Mouse (Mus musculus): ENCODE measurements at regions not wholly inside any gene's neighbourhood (a gene's known extent, or its start where the extent isn't known, plus 50 kb on each side); places are given as distances from the start of the nearest gene placed in this dataset.

DNA sequence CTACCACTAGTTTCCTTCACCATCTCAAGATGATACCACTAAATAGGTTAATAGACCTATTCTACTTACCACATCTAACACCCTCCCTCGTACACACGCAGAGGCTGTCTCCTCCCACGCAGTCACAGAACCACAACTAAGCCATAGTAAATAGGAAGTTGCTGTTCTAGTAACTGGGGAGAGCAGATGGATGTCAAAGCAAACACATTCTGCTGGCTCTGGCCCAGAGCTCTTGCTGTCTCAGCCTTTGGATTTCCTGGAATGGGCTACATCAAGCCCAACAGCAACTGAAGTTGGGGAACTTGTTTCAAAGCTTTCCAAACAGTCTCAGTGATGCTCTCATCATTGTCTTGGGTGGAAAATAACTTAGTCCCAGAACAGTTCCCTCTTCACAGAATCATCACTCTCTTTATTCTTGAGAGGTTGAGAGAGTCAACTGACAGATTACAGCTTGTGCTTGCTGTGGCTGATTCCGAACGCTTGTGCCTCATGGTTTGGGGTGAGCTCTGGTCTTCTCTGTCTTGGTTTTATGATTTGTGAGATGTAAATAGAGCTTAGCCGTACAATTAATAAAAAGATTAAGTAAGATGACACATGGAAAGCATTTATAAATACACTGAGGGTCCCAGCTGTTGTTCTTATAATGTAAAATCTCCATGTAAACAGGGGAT, 538.5 kb upstream of the Klf4 start:
- no peaks in the 10 kb centered on the region for H3K27me3 ChIP-seq (replicated peaks; ENCODE audit: control insufficient read depth, insufficient read depth, low read length)
- no peaks in the 10 kb centered on the region for H3K36me3 ChIP-seq (ENCODE audit: control insufficient read depth, insufficient read depth, low read length)
- no peak overlapping the region for H3K4me3 ChIP-seq (ENCODE audit: low read depth, low read length)
- H3K4me1 ChIP-seq (ENCODE audit: control insufficient read depth, insufficient read depth, low read length) = no peaks in the 10 kb centered on the region
- no peak overlapping the region for H3K4me2 ChIP-seq (ENCODE audit: low read depth, low read length)
- no peak overlapping the region for H3K27ac ChIP-seq (replicated peaks; ENCODE audit: low read depth, low read length)
- WGBS = 76% methylated on average over 6 of the region's 6 CpGs
- DNase-seq (ENCODE audit: low spot score) = peak; percentile 54
- H3K9ac ChIP-seq (ENCODE audit: low read depth, low read length) = no peak overlapping the region
- no peak; the same call in 1 of the 2 replicates for ATAC-seq (ENCODE audit: low read depth)
- H3K9me3 ChIP-seq (ENCODE audit: control insufficient read depth, low read length) = no peaks in the 10 kb centered on the region

- no peak overlapping the region for H3K9ac ChIP-seq (ENCODE audit: low read depth, low read length)
- no peak for DNase-seq (ENCODE audit: low spot score)
- no peaks in the 10 kb centered on the region for H3K36me3 ChIP-seq (ENCODE audit: control insufficient read depth, insufficient read depth, low read length)
- no peak overlapping the region for H3K27ac ChIP-seq (replicated peaks; ENCODE audit: low read depth, low read length)
- no peaks in the 10 kb centered on the region for H3K9me3 ChIP-seq (ENCODE audit: control insufficient read depth, low read length)
- H3K27me3 ChIP-seq (replicated peaks; ENCODE audit: control insufficient read depth, insufficient read depth, low read length) = no peaks in the 10 kb centered on the region
- ATAC-seq (ENCODE audit: low read depth) = no peak
- no peaks in the 10 kb centered on the region for H3K4me1 ChIP-seq (ENCODE audit: control insufficient read depth, insufficient read depth, low read length)
- 93% methylated on average over 4 of the region's 4 CpGs for WGBS
- H3K4me3 ChIP-seq (ENCODE audit: low read depth, low read length) = no peak overlapping the region
- H3K4me2 ChIP-seq (ENCODE audit: low read depth, low read length) = no peak overlapping the region
Measured at GRCm38 (mm10) chr4:56068859-56069258, 536.6 kb upstream of the Klf4 start.

DNA sequence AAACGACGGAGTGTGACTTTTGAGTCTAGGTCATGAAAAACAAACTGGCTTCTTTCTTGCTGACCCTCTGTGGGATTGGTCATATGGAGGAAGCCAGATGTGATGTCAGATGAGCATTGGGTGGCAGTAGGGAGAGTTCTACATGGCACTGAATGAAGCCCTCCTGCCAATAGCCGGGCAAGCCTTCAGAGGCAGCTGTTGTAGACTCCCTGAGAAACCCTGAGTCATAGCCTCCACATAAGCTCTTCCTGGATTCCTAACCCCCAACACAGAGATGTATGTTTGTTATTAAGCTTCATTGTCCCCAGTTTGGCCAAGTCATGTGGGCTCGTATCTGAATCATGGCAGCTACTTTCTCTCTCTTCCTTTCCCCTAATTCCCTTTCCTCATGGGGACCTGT, 532.4 kb upstream of the Klf4 start:
- no peaks in the 10 kb centered on the region for H3K4me1 ChIP-seq (ENCODE audit: control insufficient read depth, insufficient read depth, low read length)
- DNase-seq (ENCODE audit: low spot score) (no peak), ATAC-seq (ENCODE audit: low read depth) (no peak)
- 90% methylated on average over 4 of the region's 4 CpGs for WGBS
- H3K9me3 ChIP-seq (ENCODE audit: control insufficient read depth, low read length) = no peaks in the 10 kb centered on the region
- no peaks in the 10 kb centered on the region for H3K27me3 ChIP-seq (replicated peaks; ENCODE audit: control insufficient read depth, insufficient read depth, low read length)
- no peak overlapping the region for H3K27ac ChIP-seq (replicated peaks; ENCODE audit: low read depth, low read length)
- no peak overlapping the region for H3K4me2 ChIP-seq (ENCODE audit: low read depth, low read length)
- no peak overlapping the region for H3K9ac ChIP-seq (ENCODE audit: low read depth, low read length)
- H3K4me3 ChIP-seq (ENCODE audit: low read depth, low read length) = no peak overlapping the region
- no peaks in the 10 kb centered on the region for H3K36me3 ChIP-seq (ENCODE audit: control insufficient read depth, insufficient read depth, low read length)

GRCm38 (mm10) chr4:56051792-56052380, 519.6 kb upstream of the Klf4 start:
- no peak overlapping the region for H3K4me2 ChIP-seq (ENCODE audit: low read depth, low read length)
- DNase-seq (ENCODE audit: low spot score) = peak; percentile 75
- peak overlapping the region; percentile 4; the same call in 1 of the 2 replicates for H3K27ac ChIP-seq (replicated peaks; ENCODE audit: low read depth, low read length)
- peak; percentile 88 for ATAC-seq (ENCODE audit: low read depth)
- WGBS = 24% methylated on average over 6 of the region's 6 CpGs
- no peaks in the 10 kb centered on the region for H3K9me3 ChIP-seq (ENCODE audit: control insufficient read depth, low read length)
- H3K4me3 ChIP-seq (ENCODE audit: low read depth, low read length) = no peak overlapping the region
- peaks cover 11% of the 10 kb centered on the region for H3K4me1 ChIP-seq (ENCODE audit: control insufficient read depth, insufficient read depth, low read length)
- no peak overlapping the region for H3K9ac ChIP-seq (ENCODE audit: low read depth, low read length)
- H3K36me3 ChIP-seq (ENCODE audit: control insufficient read depth, insufficient read depth, low read length) = no peaks in the 10 kb centered on the region
- H3K27me3 ChIP-seq (replicated peaks; ENCODE audit: control insufficient read depth, insufficient read depth, low read length) = no peaks in the 10 kb centered on the region

DNA sequence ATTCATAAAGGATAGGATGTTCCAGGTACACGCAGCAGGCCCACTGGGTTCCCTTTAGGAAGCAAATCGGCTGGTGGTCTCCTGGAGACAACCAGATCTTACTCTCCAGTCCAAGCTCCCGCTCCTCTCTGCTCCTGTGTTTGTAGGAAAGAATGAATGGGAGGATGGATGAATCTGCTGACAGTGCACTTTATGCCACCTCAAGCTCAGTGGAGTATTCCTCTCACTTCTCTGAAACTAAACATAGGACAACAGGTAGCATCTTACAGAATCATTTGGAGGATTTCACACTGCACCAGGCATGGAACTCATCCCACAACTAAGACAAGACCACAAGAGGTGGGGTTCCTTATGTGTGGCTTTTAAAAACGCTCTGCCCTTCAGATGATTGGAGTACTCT, 507.1 kb upstream of the Klf4 start:
- Histone ChIP-seq H3K36me3 (ENCODE audit: control insufficient read depth, insufficient read depth, low read length) (no peaks in the 10 kb centered on the region), H3K27me3 (replicated peaks; ENCODE audit: control insufficient read depth, insufficient read depth, low read length) (no peaks in the 10 kb centered on the region), H3K9me3 (ENCODE audit: control insufficient read depth, low read length) (no peaks in the 10 kb centered on the region), H3K4me2 (ENCODE audit: low read depth, low read length) (no peak overlapping the region), H3K4me3 (ENCODE audit: low read depth, low read length) (no peak overlapping the region), H3K9ac (ENCODE audit: low read depth, low read length) (no peak overlapping the region), H3K4me1 (ENCODE audit: control insufficient read depth, insufficient read depth, low read length) (no peaks in the 10 kb centered on the region), H3K27ac (replicated peaks; ENCODE audit: low read depth, low read length) (no peak overlapping the region)
- WGBS = 88% methylated on average over 4 of the region's 4 CpGs
- no peak for ATAC-seq (ENCODE audit: low read depth)
- DNase-seq (ENCODE audit: low spot score) = no peak

GRCm38 (mm10) chr4:56036334-56036733, 504.1 kb upstream of the Klf4 start:
- H3K4me2 ChIP-seq (ENCODE audit: low read depth, low read length) = no peak overlapping the region
- H3K9me3 ChIP-seq (ENCODE audit: control insufficient read depth, low read length) = no peaks in the 10 kb centered on the region

GRCm38 (mm10) chr4:56035543-56035942, 503.3 kb upstream of the Klf4 start:
- Histone ChIP-seq H3K9me3 (ENCODE audit: control insufficient read depth, low read length) (no peaks in the 10 kb centered on the region), H3K27me3 (replicated peaks; ENCODE audit: control insufficient read depth, insufficient read depth, low read length) (no peaks in the 10 kb centered on the region; the same call in 1 of the 2 replicates), H3K4me2 (ENCODE audit: low read depth, low read length) (no peak overlapping the region), H3K4me1 (ENCODE audit: control insufficient read depth, insufficient read depth, low read length) (no peaks in the 10 kb centered on the region), H3K4me3 (ENCODE audit: low read depth, low read length) (no peak overlapping the region), H3K9ac (ENCODE audit: low read depth, low read length) (no peak overlapping the region), H3K27ac (replicated peaks; ENCODE audit: low read depth, low read length) (no peak overlapping the region), H3K36me3 (ENCODE audit: control insufficient read depth, insufficient read depth, low read length) (no peaks in the 10 kb centered on the region)
- no peak for DNase-seq (ENCODE audit: low spot score)
- no peak for ATAC-seq (ENCODE audit: low read depth)
- WGBS = 74% methylated on average over 5 of the region's 5 CpGs

More at GRCm38 (mm10) chr4:56036334-56036733, 504.1 kb upstream of the Klf4 start:
- H3K27ac ChIP-seq (replicated peaks; ENCODE audit: low read depth, low read length) = no peak overlapping the region
- H3K27me3 ChIP-seq (replicated peaks; ENCODE audit: control insufficient read depth, insufficient read depth, low read length) = no peaks in the 10 kb centered on the region
- ATAC-seq (ENCODE audit: low read depth) (no peak), DNase-seq (ENCODE audit: low spot score) (no peak)
- H3K4me1 ChIP-seq (ENCODE audit: control insufficient read depth, insufficient read depth, low read length) = no peaks in the 10 kb centered on the region
- 84% methylated on average over 6 of the region's 6 CpGs for WGBS
- H3K9ac ChIP-seq (ENCODE audit: low read depth, low read length) = no peak overlapping the region
- no peaks in the 10 kb centered on the region for H3K36me3 ChIP-seq (ENCODE audit: control insufficient read depth, insufficient read depth, low read length)
- H3K4me3 ChIP-seq (ENCODE audit: low read depth, low read length) = no peak overlapping the region

GRCm38 (mm10) chr4:56028441-56028840, 496.2 kb upstream of the Klf4 start:
- no peak overlapping the region for H3K4me2 ChIP-seq (ENCODE audit: low read depth, low read length)
- no peak overlapping the region for H3K4me3 ChIP-seq (ENCODE audit: low read depth, low read length)
- no peak overlapping the region for H3K27ac ChIP-seq (replicated peaks; ENCODE audit: low read depth, low read length)
- 78% methylated on average over 3 of the region's 3 CpGs for WGBS
- no peak overlapping the region for H3K9ac ChIP-seq (ENCODE audit: low read depth, low read length)
- H3K4me1 ChIP-seq (ENCODE audit: control insufficient read depth, insufficient read depth, low read length) = no peaks in the 10 kb centered on the region
- ATAC-seq (ENCODE audit: low read depth) = no peak
- H3K27me3 ChIP-seq (replicated peaks; ENCODE audit: control insufficient read depth, insufficient read depth, low read length) = no peaks in the 10 kb centered on the region; the same call in 1 of the 2 replicates
- no peaks in the 10 kb centered on the region for H3K36me3 ChIP-seq (ENCODE audit: control insufficient read depth, insufficient read depth, low read length)
- no peaks in the 10 kb centered on the region for H3K9me3 ChIP-seq (ENCODE audit: control insufficient read depth, low read length)
- no peak for DNase-seq (ENCODE audit: low spot score)

DNA sequence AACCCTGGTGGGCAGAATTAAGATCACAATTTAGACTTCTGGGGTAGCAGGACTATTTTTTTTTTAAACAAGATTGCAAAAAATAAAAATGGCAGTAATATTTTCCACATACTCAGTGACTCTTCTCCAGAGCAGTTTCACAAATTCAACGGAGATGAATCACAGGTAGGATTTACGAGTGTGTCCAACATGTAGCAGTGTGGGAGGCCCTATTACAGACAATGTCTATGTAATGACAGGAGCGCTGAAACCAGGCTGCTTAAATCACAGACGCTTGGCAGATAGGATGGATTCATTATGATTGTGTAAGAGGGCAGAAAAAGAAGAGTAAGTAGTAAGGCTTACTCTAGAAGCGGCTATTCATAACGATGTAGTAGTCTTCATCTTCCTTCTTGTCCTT, 495.0 kb upstream of the Klf4 start:
- WGBS = 93% methylated on average over 6 of the region's 6 CpGs
- no peak for ATAC-seq (ENCODE audit: low read depth)

More for the DNA sequence above, 495.0 kb upstream of the Klf4 start:
- H3K27me3 ChIP-seq (replicated peaks; ENCODE audit: control insufficient read depth, insufficient read depth, low read length) = no peaks in the 10 kb centered on the region; the same call in 1 of the 2 replicates
- H3K36me3 ChIP-seq (ENCODE audit: control insufficient read depth, insufficient read depth, low read length) = no peaks in the 10 kb centered on the region
- H3K27ac ChIP-seq (replicated peaks; ENCODE audit: low read depth, low read length) = no peak overlapping the region
- H3K9me3 ChIP-seq (ENCODE audit: control insufficient read depth, low read length) = no peaks in the 10 kb centered on the region
- H3K9ac ChIP-seq (ENCODE audit: low read depth, low read length) = no peak overlapping the region
- no peak overlapping the region for H3K4me2 ChIP-seq (ENCODE audit: low read depth, low read length)
- no peak overlapping the region for H3K4me3 ChIP-seq (ENCODE audit: low read depth, low read length)
- H3K4me1 ChIP-seq (ENCODE audit: control insufficient read depth, insufficient read depth, low read length) = no peaks in the 10 kb centered on the region
- DNase-seq (ENCODE audit: low spot score) = no peak
